Mouse (Mus musculus) adrenal gland, postnatal 14 days (tissue): ENCODE measurements around the gene Gm11213. TPM values are rescaled to one million over a fixed set of nuclear protein-coding genes. Genes with fewer than 3 reads are reported as not detected.

Experiments
- DNase-seq: peaks from one replicate; pipeline ENCODE4 v3.0.0; 2021; ENCODE audit warnings: mixed read lengths
- long read RNA-seq, 2 experiments: library from polyadenylated mRNA; stranded (forward); transcript quantifications; one replicate each; pipeline ENCODE4 v2.0.0; 2021
- total RNA-seq: library from RNA; stranded (reverse); gene quantifications from 2 replicates; pipeline ENCODE4 v1.2.3, GENCODE M21; 2021

The Gm11213 gene
- not detected in 2 replicates for total RNA-seq
- long read RNA-seq, experiment 1: 0 reads
- long read RNA-seq, experiment 2: 0 reads

DNA sequence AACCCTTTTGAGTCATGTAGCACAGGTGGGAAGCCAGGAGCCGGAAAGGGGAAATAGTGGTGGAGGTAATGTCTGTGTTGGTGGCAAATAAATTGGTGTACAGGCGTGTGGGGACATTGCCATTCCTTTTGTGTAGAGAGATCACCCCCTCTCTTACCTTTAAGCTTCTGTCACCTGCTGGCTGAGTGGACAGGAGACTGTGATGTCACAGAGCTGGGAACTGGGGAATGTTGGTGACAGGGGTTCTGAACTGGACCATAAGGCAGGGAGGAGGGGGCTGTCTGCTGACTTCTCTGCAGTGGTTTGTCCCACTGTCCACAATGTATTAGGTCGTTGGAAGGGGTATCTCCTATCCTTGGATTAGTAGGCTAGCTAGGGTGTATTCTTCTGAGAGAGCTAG lies at the start of gene Gm11213:
Gene Gm11213 (minus strand): TSS at position 317 of the 400 bp plus-strand sequence.
- DNase-seq: no peak

DNA sequence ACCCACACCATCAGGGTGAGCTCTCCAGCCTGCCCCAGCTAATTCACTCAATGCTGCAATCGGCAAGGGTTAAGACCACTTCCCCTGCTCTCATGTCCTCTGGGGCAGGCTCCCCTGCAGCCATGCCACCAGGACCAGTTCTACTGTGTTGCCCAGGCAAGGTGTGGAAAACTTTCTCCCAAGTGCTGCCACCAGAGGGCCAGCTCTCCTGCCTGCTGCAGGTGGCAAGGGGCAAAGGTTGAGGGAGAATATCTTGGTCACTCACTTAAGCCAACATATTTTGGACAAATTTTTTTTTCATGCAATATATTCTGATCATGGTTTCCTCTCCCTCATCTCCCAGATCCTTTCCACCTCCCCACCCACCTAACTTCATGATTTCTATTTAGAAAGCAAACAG lies 49.3 kb upstream of the Gm11213 start:
- no peak for DNase-seq

DNA sequence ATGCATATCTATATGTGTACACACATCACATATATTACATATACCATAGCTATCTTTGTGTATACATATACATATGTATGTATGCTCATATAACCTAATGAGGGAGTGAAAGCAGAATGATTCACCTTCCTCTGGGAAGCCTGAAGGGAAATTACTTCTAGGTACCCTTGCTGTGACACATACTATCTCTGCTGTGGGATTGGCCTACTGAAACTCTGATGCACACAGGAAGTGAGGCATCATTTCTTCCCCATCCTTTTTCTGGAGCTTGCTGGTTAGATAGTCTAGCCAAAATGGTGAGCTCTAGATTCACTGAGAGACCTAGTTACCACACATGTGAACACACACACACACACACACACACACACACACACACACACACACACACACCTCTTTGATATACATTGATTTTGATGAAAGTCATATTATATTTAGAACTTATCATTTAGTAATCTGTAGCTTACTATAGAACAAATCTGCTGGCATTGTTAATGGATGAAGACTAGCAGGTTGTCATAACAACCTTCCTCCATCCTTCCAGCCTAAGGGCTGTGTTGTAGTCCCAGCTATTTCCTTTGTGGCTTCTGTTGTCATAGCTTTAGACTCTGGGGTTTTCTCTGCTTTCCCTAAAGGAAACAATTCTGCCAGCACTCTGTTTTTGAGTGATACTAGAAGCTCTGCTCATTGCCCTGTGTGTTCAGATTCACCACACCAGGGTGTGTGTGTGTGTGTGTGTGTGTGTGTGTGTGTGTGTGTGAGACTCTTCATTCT lies 39.1 kb upstream of the Gm11213 start:
- no peak for DNase-seq

DNA sequence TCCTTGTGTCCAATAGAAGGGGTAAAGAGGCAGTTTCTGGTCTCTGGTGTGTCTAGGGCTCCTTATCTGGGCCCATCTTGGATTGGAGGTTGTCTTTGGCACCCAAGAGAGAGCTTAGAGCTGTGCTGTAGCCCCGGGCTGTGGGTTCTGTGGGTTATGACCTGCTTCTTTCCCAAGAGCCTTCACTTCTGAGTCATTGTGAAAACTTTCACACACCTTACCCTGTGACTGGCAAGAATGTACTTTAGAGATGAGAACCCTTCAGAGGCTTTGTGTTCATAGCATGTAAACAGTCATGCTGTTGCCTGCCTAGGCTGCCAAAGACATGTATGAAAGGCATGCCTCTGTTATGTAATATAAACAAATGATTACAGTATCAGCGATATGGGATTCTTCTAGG lies 34.8 kb upstream of the Gm11213 start:
- no peak for DNase-seq

DNA sequence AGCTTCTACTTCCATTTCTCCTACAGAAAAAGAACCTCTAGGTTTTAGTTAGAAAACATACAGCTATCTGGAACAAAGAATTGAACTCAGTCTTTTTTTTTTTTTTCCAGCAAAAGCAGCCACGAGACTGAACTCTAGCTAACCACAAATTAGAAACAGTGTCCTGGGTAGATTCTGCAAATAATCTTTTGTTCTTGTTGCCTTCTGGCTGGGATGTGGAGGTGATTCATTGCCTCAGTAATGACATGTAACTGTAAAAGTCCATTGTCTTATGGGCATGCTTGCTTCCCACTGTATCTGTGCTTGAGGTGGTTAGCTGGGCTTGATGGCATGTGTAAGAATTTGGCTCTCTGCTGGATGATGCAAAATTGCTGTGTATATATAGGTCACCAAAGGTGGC lies 33.5 kb upstream of the Gm11213 start:
- DNase-seq: no peak

DNA sequence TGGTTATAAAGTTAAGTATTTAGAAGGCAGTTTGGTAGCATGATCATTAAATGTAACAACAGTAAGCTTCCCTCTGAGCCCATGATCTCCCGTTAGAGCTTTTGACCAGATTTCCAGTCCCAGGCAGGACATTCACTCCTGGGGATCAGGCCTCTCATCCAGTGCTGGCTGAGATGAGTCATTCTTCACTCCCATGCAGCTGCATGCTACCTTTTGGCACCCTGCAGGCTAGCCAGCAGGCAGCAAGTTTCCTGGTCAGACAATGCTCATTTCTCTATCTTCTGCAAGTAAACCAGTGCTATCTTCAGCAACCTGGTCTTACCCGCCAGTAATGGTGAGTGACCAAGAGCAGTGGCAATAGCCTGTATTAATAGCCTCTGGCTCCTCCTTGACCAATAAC lies 28.1 kb upstream of the Gm11213 start:
- no peak for DNase-seq

DNA sequence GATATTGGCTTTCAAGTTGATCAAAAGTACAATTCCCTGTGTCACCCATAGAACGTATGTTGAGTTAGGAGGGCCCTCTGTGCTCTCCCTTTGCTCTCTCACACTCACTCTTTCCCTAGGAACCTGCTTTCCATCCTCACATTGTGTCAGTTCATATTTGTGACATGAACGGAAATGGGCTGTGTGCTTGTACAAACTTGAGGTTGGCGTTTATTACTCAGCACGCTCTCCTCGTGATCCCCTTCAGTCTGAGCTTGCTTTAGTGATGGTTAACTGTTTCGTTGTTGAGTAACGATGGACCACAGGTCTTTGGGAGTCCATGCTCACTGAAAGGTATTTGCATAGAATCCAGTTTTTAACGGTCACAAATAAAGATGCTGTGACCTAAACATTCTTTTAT lies 22.1 kb upstream of the Gm11213 start:
- no peak for DNase-seq

DNA sequence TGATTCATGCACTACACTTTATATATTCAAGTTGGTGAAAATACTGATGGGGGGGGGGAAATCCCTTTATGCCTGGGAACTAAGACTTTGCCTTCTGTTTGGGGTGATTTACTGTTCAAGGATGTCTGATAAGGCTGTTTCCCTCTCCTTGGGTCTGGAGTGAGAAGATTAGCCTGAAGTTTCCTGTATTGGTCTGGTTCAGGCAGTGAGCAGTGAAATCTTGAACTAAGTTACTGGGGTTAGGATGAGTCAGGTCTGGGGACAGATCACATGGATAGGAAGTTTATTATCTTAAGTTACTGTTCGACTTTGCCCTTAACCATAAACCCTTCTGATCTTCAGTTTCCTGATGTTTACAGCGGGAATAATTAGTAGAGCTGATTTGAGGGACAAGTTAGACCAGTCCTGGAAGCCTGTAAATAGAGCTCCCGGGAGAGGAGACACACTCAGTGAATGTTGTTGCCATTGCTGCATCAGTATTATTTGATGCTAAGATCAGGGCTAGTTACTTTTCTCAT lies 20.6 kb upstream of the Gm11213 start:
- no peak for DNase-seq

DNA sequence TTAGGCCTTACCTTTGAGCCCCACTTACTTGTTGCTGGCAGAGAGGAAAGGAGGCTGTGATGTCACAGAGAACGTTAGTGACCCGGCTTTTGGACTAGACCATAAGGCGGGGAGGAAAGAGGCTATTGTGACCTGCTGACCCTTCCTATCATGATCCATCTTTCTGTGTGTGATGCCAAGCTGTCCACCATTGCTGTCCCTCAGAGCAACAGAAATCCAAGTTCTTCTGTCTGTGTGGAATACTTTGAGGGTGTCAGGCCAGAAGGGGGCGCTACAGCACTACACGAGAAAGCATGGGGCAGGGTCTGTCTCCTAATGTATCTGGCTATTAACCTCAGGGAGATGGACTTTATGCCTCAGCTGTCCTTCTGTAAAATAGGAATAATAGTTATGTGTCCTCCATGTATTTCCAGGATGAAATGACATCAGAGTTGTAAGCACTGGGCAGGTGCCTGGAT lies 17.3 kb upstream of the Gm11213 start, which contains the start of gene Tex48:
Gene Tex48 (minus strand): TSS at position 51 of the 458 bp plus-strand sequence.
- peak; percentile 44 for DNase-seq

DNA sequence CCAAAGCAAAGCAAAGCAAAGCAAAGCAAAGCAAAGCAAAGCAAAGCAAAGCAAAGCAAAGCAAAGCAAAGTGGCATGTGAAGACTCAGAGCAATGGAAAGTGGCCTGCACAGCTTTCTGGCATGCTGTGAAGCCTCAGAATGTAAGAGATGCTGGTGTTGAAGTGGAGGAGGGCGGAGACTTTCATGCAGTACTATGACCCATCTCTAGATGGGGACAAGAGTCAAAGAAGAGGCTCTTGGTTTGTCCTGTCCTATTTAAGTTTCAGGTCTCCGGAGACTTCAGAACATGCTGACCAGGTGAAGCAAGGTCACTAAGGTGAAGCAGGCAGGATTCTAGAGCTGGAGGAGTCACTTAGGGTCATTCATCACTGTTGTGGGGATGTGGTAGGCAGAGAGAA lies 16.8 kb upstream of the Gm11213 start:
- DNase-seq: no peak

DNA sequence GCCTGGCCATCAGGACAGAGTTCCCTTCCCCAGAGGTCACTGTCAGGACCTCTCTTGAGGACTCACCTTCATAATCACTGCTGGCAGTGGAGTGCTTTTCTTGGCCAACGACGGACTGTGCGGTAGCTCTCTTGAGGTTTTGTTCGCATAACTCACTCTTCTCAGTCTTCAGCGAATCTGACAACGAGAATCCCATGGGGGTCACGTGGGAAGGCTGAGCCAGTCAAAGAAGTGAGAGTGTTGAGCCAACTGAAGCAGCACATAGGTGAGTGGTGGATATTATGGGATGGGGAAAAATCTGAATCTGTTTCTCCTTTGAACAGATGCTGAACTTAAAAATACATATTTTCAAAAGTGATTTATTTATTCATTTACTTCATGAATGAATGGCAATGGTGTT lies 3.3 kb upstream of the Gm11213 start:
- DNase-seq: no peak

DNA sequence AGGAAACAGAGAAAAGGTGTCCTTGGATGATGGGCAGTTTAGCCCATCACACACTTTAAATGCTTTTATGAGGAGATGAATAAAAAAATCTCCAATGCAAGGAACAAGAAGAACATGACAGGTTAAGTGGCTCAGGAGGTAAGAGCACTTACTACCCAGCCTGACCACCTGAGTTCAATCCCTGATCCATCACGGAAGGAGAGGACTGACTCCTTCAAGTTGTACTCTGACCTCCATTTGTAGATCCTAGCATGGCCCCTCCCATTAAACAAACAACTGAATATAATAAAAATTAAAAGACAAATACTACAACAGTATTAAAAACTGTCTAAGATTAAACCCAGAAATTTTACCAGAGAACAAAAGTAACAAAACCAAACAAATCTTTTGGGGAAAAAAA lies 907 bp upstream of the Gm11213 start:
- DNase-seq: no peak

DNA sequence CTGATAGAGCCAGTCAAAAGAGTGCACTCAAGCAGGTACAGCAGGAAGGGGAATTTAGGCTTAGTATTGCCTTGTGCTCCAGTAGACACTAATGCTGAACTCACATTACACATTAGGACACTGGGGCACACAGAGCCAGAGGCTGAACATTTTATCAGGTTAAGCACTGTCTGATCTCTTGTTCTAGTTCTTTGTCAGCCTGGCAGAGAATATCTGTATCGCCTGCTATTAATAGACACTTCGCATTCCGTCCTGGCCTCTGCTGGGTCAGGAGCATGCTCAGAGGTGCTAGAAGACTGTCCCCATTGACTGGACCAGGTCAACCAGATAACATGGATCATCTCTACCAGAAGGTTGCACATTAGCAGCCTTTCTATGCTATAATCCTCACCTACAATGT lies 484 bp upstream of the Gm11213 start:
- DNase-seq: no peak

DNA sequence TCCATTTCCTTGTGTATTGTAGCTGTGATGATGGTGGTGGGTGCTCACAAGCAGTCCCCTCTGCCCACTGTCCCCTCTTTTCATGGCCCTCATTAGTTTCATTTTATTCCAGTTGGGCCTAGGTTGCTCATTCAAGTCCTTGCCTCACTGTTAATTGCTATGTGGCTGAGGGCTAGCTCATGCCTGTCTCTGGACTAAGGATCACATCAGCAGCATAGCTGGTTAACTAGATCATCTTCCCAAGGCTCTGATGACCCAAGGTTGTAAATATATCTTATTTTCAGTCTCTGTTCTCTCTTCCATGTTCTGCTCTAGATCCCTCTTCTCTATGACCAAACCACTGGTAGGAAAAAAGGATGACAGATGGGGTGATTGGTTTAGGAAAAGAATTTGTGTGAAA lies 3.8 kb downstream of the Gm11213 start:
- DNase-seq: no peak

DNA sequence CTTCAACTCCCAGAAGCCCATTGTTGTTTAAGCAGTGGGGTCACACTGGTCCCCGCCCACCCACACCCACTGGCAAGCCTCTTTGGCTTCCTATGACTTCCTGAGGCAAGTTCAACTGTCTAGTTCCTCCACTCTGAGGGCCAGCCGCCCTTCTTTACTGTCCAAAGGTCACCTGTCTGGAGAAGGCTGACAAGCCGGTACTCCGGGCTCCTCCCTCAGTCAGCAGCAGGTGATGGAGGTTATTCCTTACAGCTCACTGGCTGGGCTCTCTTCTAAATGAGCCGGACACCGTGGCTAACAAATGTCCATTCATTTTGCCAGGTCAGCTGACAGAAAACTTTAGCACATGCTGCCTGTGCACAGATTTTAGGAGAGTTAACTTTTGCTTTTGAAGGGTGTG lies 4.3 kb downstream of the Gm11213 start:
- no peak for DNase-seq

DNA sequence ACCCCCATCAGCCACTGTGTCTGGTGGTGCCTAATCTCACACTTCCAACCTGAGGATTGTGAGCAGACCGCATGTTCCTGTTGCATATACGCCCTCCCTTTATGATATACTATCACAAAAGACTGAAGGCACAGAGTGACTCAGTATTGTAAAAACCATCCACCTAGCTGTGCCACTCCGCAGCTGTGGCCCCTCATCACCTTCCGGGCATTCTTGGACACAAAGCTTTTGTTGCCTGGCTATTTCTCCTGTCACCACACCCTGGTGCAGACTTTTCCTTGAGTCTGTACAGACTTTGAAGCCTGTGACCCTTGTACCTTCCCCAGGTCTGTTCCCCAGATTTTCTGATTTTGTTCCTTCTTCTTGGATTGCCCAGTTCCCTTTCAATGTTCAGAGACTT lies 9.1 kb downstream of the Gm11213 start:
- DNase-seq: no peak

DNA sequence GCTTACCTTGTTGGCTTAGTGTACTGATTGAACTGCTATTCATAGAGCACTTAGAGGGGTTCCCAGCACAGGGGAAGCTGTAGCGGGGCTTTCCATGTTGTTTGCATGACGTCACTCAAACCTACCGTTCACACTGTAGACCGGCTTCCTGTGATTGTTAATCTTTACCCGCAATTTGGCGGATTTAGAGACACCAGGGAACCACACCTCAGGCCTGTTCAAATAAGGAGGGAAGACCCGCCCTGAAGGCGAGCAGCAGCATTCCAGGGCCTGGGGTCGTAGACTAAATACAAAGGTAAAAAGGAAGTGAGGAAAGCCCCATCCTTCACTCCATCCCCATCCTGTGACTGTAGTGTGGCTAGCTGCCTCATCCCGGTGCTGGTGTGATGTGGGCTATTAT lies 9.8 kb downstream of the Gm11213 start:
- DNase-seq: no peak

DNA sequence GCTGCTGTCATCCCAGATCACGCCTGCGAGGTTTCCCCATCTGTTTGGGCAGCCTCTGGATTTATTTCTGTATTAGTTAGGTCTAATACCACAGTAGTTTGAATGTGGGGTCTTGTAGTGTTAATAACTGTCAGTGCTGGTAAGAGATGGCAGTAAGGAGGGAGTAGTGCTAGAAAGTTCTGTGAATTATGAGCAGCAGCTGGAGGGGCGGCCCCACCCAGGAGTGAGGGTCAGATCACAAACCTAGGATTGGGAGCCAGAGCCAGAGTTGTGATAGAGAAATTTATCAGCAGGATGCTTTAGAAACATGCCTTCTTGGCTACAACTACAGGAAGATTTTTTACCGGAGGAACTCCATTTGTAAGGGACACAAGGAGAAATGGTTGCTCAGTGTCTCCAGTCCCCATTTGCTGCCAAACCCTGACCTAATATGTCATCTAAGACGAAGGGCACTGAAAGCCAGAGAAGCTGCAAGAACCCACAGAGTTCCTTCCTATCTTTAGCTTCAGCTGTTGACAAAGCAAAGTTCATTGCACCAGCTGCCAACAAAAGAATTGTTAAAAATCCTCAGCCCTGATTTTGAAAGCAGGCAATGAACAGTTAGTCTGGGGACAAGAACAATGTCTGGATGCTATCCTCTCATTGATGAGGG lies 10.5 kb downstream of the Gm11213 start:
- DNase-seq: no peak

DNA sequence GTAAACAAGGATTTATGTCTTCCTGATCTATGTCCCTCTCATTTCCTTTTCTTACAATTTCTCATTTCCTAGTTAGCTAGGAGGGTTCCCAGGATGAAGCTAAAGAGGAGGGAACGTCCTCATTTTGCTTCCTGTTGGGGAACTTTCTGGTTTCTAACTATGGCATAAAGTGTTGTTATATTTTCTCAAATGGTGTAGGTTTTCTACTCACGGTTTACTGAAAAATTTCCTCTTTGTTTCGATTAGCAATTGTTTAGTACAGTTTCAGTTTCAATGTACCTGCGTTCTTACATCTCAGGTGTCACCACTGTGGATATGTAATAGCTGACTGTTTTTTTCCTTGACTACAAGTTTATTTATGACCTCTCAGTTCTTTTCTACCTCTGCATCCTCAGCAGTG lies 14.5 kb downstream of the Gm11213 start:
- DNase-seq: no peak

DNA sequence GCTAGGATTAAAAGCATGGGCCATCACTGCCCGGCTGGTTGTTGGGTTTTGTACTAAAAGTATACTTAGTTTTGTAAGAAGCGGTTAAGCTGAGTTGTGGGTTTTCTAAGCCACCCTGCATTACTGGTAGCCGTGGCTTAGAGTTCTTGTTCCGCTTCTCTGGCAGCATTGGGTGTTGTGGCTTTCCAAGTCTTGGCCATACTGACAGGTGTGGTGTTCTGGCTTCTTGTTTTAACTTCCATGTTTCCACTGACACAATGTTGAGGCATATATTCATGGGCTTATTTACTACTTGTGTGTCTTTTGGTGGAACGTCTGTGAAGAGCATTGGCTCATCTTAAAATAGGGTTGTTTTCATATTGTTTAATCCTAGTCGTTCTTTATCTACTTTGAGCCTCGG lies 15.1 kb downstream of the Gm11213 start:
- DNase-seq: no peak

DNA sequence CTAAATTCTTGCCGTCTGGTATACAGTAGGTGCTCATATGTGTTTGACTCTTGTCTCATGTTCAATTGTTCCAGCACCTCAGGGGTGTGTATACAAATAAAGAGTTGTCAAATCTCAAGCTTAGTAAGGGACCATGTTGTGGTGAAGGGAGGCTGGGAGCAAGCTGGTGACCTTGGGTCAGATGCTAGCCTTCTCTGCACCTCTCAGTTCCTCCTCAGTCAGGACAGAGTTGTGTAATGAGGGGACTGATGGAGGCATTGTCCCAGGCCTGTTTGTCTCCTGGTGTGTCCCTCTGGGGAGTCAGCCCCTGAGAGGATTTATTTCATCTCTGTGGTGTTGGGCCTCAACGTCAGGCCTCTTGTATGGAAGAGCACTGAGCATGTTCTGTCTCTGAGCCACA lies 18.8 kb downstream of the Gm11213 start:
- DNase-seq: no peak

DNA sequence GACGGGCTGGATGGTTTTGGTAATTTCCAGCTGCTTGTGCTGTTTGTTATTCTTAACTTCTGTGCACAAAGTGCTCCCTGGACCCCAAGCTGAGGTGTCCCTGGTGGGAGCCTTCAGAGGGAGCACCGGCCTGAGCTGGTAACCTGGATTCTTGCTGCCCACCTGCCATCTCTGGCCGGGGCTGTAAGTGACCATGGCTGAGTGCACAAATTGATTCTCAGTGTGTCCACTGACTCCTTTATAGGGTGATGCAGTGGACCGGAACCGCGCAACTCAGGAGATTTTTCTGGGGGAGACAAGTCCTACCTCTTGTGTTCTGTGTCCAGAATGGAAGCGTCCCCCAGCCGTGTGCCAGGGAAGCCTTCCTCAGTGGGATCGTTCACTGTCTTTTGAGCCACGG lies 19.8 kb downstream of the Gm11213 start:
- no peak for DNase-seq

DNA sequence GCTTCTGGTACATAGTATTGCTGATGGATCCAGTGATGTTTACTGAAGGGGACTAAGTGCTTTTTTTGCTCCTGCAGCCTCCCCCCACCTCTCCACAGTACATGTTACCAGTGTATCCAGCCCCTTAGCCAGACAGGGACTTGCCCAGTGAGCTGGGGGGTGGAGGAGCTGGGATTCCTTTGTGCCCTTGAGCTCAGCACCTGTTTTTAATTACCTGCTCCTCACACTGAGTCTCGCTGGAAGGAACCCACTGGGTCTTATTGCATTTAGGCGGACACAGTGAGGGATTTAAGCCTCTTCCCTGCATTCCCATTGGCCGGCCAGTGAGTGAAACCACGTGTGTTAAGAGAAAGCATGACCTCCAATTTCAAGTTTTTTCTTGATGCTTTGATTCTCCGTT lies 22.5 kb downstream of the Gm11213 start:
- DNase-seq: no peak

DNA sequence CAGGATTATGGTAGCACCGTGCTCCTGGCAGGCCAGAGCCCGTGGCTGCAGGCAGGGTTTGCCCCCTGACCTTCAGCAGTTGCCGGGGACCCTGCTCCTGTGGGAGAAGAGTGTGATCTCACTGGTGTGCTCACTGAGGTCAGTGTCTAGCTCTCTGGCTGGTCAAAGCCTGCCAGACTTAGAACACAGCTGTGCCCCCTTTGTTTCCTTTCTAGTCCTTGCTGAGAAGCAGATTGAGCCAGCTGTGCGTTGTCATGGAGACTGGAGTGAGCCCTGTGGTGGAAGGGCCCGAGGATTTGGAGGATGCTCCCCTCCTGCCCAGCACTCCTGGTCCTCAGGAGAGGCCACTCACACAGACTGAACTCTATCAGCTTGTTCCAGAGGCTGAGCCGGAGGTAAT lies 25.0 kb downstream of the Gm11213 start:
- no peak for DNase-seq
